Mouse (Mus musculus) effector memory CD4-positive, alpha-beta T cell, adult 7 months (primary cell): Measurements from ENCODE around the gene Tmem270. TPM values are rescaled to one million over a fixed set of nuclear protein-coding genes. Genes with fewer than 3 reads are reported as not detected.

Experiments used
- polyA plus RNA-seq: library from polyadenylated mRNA; unstranded; fragments of 100-300 nt; shearing (Covaris generic); gene quantifications from one replicate; pipeline ENCODE4 v1.2.1, GENCODE M21; 2017

The Tmem270 gene
- not detected for polyA plus RNA-seq

DNA sequence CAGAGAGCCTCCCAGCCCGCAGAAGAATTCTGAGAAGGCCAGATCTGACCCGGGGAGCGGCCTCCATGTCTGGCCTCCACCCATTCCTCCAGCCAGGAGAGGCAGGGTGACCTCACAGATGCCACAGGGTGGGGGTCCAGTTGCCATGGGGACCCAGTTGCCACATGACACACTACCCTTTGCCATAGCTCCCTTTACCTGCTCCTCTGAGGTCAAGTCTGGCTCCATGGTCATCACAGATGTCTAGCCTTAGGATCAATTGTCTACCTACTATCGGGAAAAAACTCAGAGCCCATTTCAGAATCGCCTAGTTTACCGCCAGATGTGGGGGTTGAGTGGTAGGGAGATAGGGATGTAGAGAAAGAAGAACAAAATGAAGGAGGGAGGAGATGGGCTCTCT lies at the start of gene Tmem270:
TSS of gene Tmem270 (minus strand) at position 101 of the 400 bp plus-strand sequence.

DNA sequence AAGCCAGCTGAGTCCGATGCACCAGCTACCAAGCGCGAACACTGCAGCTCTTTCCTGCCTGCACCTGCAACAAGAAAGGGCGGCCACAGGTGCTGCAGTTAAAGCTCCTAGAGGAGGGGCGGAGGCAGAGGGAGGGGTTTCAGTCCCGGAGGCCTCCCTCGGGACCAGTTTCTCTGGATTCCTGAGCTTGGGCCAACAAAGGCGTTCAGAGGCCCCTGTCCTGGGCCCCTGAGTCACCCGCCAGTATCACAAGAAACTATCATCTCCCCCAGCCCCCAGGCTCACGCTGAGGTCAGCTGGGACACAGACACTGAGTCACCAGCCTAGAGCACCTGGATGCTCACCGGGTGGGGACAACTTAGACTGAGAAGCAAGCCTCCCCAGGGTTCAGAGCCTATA lies 40.3 kb upstream of the Tmem270 start, which contains the start of gene Cldn4:
TSS of gene Cldn4 (minus strand) at position 78 of the 399 bp plus-strand sequence.

DNA sequence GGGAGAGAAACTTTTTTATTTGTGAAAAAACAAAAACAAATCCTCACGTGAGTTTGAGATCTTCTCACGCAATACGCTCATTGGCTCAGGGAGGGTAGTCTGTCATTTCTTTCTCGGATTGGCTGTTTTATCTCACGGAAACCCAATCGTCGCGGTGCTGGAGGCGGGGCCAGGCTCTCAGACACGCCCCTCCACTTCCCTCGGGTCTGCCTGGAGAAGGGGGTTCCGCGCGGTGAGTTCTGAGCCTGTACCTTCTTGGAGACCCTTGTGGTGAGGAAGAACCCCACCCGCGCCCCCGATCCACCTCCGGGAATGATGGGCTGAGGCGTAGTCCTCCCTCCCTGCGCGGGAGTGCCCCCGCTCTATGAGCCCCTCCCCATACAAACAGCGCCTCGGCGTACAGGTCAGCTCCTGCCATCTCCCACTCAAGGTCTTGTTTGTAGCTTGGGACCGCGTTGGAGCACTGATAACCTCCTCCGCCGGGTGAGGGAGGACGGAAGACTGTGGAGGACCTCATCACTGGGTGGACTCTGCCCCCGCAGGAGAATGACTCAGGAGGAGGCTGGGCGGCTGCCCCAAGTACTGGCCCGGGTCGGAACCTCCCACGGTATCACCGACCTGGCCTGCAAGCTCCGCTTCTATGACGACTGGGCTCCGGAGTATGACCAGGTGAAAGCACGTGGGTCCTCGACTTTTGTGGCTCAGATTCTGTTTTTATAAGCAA lies 25.8 kb upstream of the Tmem270 start, which contains the start of gene Mettl27:
TSS of gene Mettl27 (plus strand) at position 190 of the 724 bp plus-strand sequence.

DNA sequence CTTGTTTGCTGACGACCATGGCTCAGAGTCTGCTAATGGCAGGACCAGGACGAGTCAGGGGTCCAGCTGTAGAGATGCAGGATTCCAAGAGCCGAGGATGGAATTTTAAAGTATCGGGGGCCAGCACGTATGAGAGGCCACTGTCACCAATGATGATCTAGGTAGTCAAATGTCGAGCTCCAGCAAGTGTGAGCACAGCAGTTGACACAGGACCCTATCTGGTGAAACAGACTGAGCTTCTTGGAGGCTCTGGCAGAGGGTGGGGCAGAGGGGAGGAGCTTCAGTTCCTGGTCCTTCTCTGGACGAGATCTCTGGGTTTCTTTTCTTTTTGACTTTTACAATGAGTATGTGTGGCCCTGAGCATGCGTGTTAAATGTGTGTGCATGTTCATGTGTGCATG lies 8.8 kb upstream of the Tmem270 start, which contains the start of gene Cldn13:
TSS of gene Cldn13 (minus strand) at position 216 of the 400 bp plus-strand sequence.

Other genes starting within 250 kb of the Tmem270 start
- gene Limk1, start 218.1 kb downstream of the Tmem270 start, polyA plus RNA-seq, result 12.7 TPM
- gene Eln, start 159.4 kb downstream of the Tmem270 start, polyA plus RNA-seq, result 0.35 TPM
- gene Cldn13, start 8.8 kb upstream of the Tmem270 start, polyA plus RNA-seq, result not detected
- gene Mettl27, start 25.6 kb upstream of the Tmem270 start, polyA plus RNA-seq, result 5.6 TPM
- not detected for gene Cldn4, start 40.2 kb upstream of the Tmem270 start, polyA plus RNA-seq
- not detected for gene Cldn3, start 79.5 kb upstream of the Tmem270 start, polyA plus RNA-seq
- 74.8 TPM for gene Abhd11, start 102.4 kb upstream of the Tmem270 start, polyA plus RNA-seq
- 7.1 TPM for gene Stx1a, start 116.7 kb upstream of the Tmem270 start, polyA plus RNA-seq
- gene Dnajc30, start 157.5 kb upstream of the Tmem270 start, polyA plus RNA-seq, result 9.6 TPM
- 78.7 TPM for gene Bud23, start 158.2 kb upstream of the Tmem270 start, polyA plus RNA-seq
- not detected for gene Vps37d, start 171.5 kb upstream of the Tmem270 start, polyA plus RNA-seq
- not detected for gene Mlxipl, start 183.2 kb upstream of the Tmem270 start, polyA plus RNA-seq
- gene Tbl2, start 242.9 kb upstream of the Tmem270 start, polyA plus RNA-seq, result 26.8 TPM